Mouse (Mus musculus) neural tube, embryonic 12.5 days (tissue): ENCODE measurements at regions not wholly inside any gene's neighbourhood (a gene's known extent, or its start where the extent isn't known, plus 50 kb on each side); places are given as distances from the start of the nearest gene placed in this dataset.
"Not testable (repeated sequence)": the region's sequence is repeated elsewhere in the genome, so short reads cannot be mapped to it uniquely, and the experiment has no call there.

Experiments used
- ATAC-seq: fragments of 200-750 bp; cut with Nextera tagmentation; 2 replicates; pipeline ENCODE4 v1.8.0; 2017; ENCODE audit warnings: low read depth, mild to moderate bottlenecking, moderate TSS enrichment, moderate library complexity; ENCODE audit not compliant: low FRiP score
- H3K27ac ChIP-seq: fragments of 300-500 bp; sonication (generic); 2 replicates; pipeline ENCODE4 v1.5.1; 2016
- H3K27me3 ChIP-seq: fragments of 300-500 bp; sonication (generic); replicated peaks from 2 replicates; pipeline ENCODE4 v1.6.1; 2016; ENCODE audit warnings: mild to moderate bottlenecking
- H3K36me3 ChIP-seq: fragments of 300-500 bp; sonication (generic); 2 replicates; pipeline ENCODE4 v1.6.1; 2016; ENCODE audit warnings: mild to moderate bottlenecking
- H3K4me1 ChIP-seq: fragments of 300-500 bp; sonication (generic); 2 replicates; pipeline ENCODE4 v1.6.1; 2016
- H3K4me2 ChIP-seq: fragments of 300-500 bp; sonication (generic); replicated peaks from 2 replicates; pipeline ENCODE4 v1.6.1; 2016; ENCODE audit warnings: mild to moderate bottlenecking
- H3K4me3 ChIP-seq: fragments of 300-500 bp; sonication (generic); 2 replicates; pipeline ENCODE4 v1.5.1; 2016
- H3K9ac ChIP-seq: fragments of 300-500 bp; sonication (generic); 2 replicates; pipeline ENCODE4 v1.6.1; 2016; ENCODE audit warnings: mild to moderate bottlenecking
- H3K9me3 ChIP-seq: fragments of 300-500 bp; sonication (generic); 2 replicates; pipeline ENCODE4 v1.6.1; 2016; ENCODE audit warnings: mild to moderate bottlenecking
- WGBS: fragments of 180-500 bp; shearing (Covaris S2); methylation state at CpG from one replicate; pipeline ENCODE4 v1.1.7; 2016; 5-methylcytosine and 5-hydroxymethylcytosine counted together

GRCm38 (mm10) chr13:11030874-11031273 lies 670.2 kb upstream of the Chrm3 start:
- not testable (repeated sequence) for H3K9me3 ChIP-seq, H3K4me3 ChIP-seq, ATAC-seq, H3K4me1 ChIP-seq, H3K36me3 ChIP-seq, H3K27ac ChIP-seq, H3K27me3 ChIP-seq, H3K4me2 ChIP-seq, H3K9ac ChIP-seq

GRCm38 (mm10) chr13:11030381-11030780 lies 669.7 kb upstream of the Chrm3 start:
- WGBS, result 78% methylated on average over 4 of the region's 4 CpGs
- no peaks in the 10 kb centered on the region for H3K9me3 ChIP-seq
- H3K36me3 ChIP-seq, result no peaks in the 10 kb centered on the region
- H3K27ac ChIP-seq, result no peak overlapping the region
- H3K4me2 ChIP-seq, result no peak overlapping the region
- no peak for ATAC-seq
- no peaks in the 10 kb centered on the region for H3K27me3 ChIP-seq
- H3K4me1 ChIP-seq, result no peaks in the 10 kb centered on the region
- H3K4me3 ChIP-seq, result no peak overlapping the region
- no peak overlapping the region for H3K9ac ChIP-seq

- Histone ChIP-seq H3K9ac (no peak overlapping the region), H3K4me3 (no peak overlapping the region), H3K27me3 (no peaks in the 10 kb centered on the region), H3K9me3 (no peaks in the 10 kb centered on the region), H3K4me1 (no peaks in the 10 kb centered on the region), H3K4me2 (no peak overlapping the region), H3K27ac (no peak overlapping the region), H3K36me3 (no peaks in the 10 kb centered on the region)
- no peak for ATAC-seq
- 74% methylated on average over 3 of the region's 3 CpGs for WGBS
These were observed 665.3 kb upstream of the Chrm3 start for GRCm38 (mm10) chr13:11025918-11026317.

GRCm38 (mm10) chr13:11024441-11024840 lies 663.8 kb upstream of the Chrm3 start:
- Histone ChIP-seq H3K27me3 (no peaks in the 10 kb centered on the region), H3K9me3 (no peaks in the 10 kb centered on the region), H3K9ac (no peak overlapping the region), H3K4me1 (no peaks in the 10 kb centered on the region), H3K4me3 (no peak overlapping the region), H3K4me2 (no peak overlapping the region), H3K36me3 (no peaks in the 10 kb centered on the region), H3K27ac (no peak overlapping the region)
- no peak for ATAC-seq
- 94% methylated on average over 2 of the region's 2 CpGs for WGBS

- no peak overlapping the region for H3K9ac ChIP-seq
- no peak for ATAC-seq
- H3K36me3 ChIP-seq, result no peaks in the 10 kb centered on the region
- H3K27me3 ChIP-seq, result no peaks in the 10 kb centered on the region
- H3K4me1 ChIP-seq, result no peaks in the 10 kb centered on the region
- H3K4me2 ChIP-seq, result no peak overlapping the region
- no peaks in the 10 kb centered on the region for H3K9me3 ChIP-seq
- H3K27ac ChIP-seq, result no peak overlapping the region
- WGBS, result 87% methylated on average over 7 of the region's 7 CpGs
- no peak overlapping the region for H3K4me3 ChIP-seq
These were observed 656.9 kb upstream of the Chrm3 start for GRCm38 (mm10) chr13:11017584-11017983.

GRCm38 (mm10) chr13:11005374-11005773 lies 644.7 kb upstream of the Chrm3 start:
- H3K4me3 ChIP-seq, result no peak overlapping the region
- H3K4me2 ChIP-seq, result no peak overlapping the region
- H3K4me1 ChIP-seq, result no peaks in the 10 kb centered on the region
- no peaks in the 10 kb centered on the region for H3K27me3 ChIP-seq
- no peak overlapping the region for H3K9ac ChIP-seq
- H3K9me3 ChIP-seq, result no peaks in the 10 kb centered on the region
- ATAC-seq, result no peak
- no peaks in the 10 kb centered on the region for H3K36me3 ChIP-seq
- no peak overlapping the region for H3K27ac ChIP-seq
- WGBS, result 36% methylated on average over 4 of the region's 4 CpGs

- WGBS, result 89% methylated on average over 3 of the region's 3 CpGs
- Histone ChIP-seq H3K27ac (no peak overlapping the region), H3K4me1 (no peaks in the 10 kb centered on the region), H3K4me3 (no peak overlapping the region), H3K27me3 (no peaks in the 10 kb centered on the region), H3K9ac (no peak overlapping the region), H3K9me3 (no peaks in the 10 kb centered on the region), H3K36me3 (no peaks in the 10 kb centered on the region), H3K4me2 (no peak overlapping the region)
- no peak for ATAC-seq
These were observed 630.5 kb upstream of the Chrm3 start for GRCm38 (mm10) chr13:10991151-10991550.

GRCm38 (mm10) chr13:10990503-10991025 lies 629.9 kb upstream of the Chrm3 start:
- no peaks in the 10 kb centered on the region for H3K9me3 ChIP-seq
- H3K27ac ChIP-seq, result no peak overlapping the region
- no peak overlapping the region for H3K4me2 ChIP-seq
- H3K4me3 ChIP-seq, result no peak overlapping the region
- no peaks in the 10 kb centered on the region for H3K27me3 ChIP-seq
- H3K9ac ChIP-seq, result no peak overlapping the region
- ATAC-seq, result no peak
- H3K4me1 ChIP-seq, result no peaks in the 10 kb centered on the region
- no peaks in the 10 kb centered on the region for H3K36me3 ChIP-seq
- 90% methylated on average over 4 of the region's 4 CpGs for WGBS

GRCm38 (mm10) chr13:10989095-10989814 lies 628.6 kb upstream of the Chrm3 start:
- H3K4me3 ChIP-seq, result no peak overlapping the region
- peak; percentile 44 for ATAC-seq
- no peaks in the 10 kb centered on the region for H3K27me3 ChIP-seq
- H3K27ac ChIP-seq, result no peak overlapping the region
- H3K9ac ChIP-seq, result no peak overlapping the region
- H3K36me3 ChIP-seq, result no peaks in the 10 kb centered on the region
- no peak overlapping the region for H3K4me2 ChIP-seq
- H3K9me3 ChIP-seq, result no peaks in the 10 kb centered on the region
- WGBS, result 80% methylated on average over 6 of the region's 6 CpGs
- no peaks in the 10 kb centered on the region for H3K4me1 ChIP-seq

- H3K36me3 ChIP-seq, result no peaks in the 10 kb centered on the region
- H3K9me3 ChIP-seq, result no peaks in the 10 kb centered on the region
- ATAC-seq, result no peak
- no peak overlapping the region for H3K4me3 ChIP-seq
- no peak overlapping the region for H3K9ac ChIP-seq
- no peaks in the 10 kb centered on the region for H3K27me3 ChIP-seq
- no peaks in the 10 kb centered on the region for H3K4me1 ChIP-seq
- no peak overlapping the region for H3K4me2 ChIP-seq
- H3K27ac ChIP-seq, result no peak overlapping the region
These were observed 623.1 kb upstream of the Chrm3 start for GRCm38 (mm10) chr13:10983736-10984135.

GRCm38 (mm10) chr13:10982543-10982942 lies 621.9 kb upstream of the Chrm3 start:
- no peak for ATAC-seq
- H3K27me3 ChIP-seq, result no peaks in the 10 kb centered on the region
- no peak overlapping the region for H3K27ac ChIP-seq
- no peaks in the 10 kb centered on the region for H3K9me3 ChIP-seq
- no peaks in the 10 kb centered on the region for H3K36me3 ChIP-seq
- WGBS, result 87% methylated on average over 4 of the region's 4 CpGs
- no peak overlapping the region for H3K4me2 ChIP-seq
- no peaks in the 10 kb centered on the region for H3K4me1 ChIP-seq
- no peak overlapping the region for H3K9ac ChIP-seq
- H3K4me3 ChIP-seq, result no peak overlapping the region

- ATAC-seq, result no peak
- H3K27me3 ChIP-seq, result no peaks in the 10 kb centered on the region
- no peaks in the 10 kb centered on the region for H3K9me3 ChIP-seq
- H3K4me3 ChIP-seq, result no peak overlapping the region
- H3K4me1 ChIP-seq, result no peaks in the 10 kb centered on the region
- WGBS, result 80% methylated on average over 3 of the region's 3 CpGs
- no peak overlapping the region for H3K4me2 ChIP-seq
- no peaks in the 10 kb centered on the region for H3K36me3 ChIP-seq
- H3K27ac ChIP-seq, result no peak overlapping the region
- no peak overlapping the region for H3K9ac ChIP-seq
These were observed 611.3 kb upstream of the Chrm3 start for GRCm38 (mm10) chr13:10971932-10972331.

- H3K9me3 ChIP-seq, result no peaks in the 10 kb centered on the region
- WGBS, result 82% methylated on average over 3 of the region's 3 CpGs
- no peak overlapping the region for H3K4me3 ChIP-seq
- H3K4me2 ChIP-seq, result no peak overlapping the region
- H3K9ac ChIP-seq, result no peak overlapping the region
- ATAC-seq, result no peak
- no peaks in the 10 kb centered on the region for H3K36me3 ChIP-seq
- H3K27me3 ChIP-seq, result no peaks in the 10 kb centered on the region
- no peak overlapping the region for H3K27ac ChIP-seq
- no peaks in the 10 kb centered on the region for H3K4me1 ChIP-seq
These were observed 610.1 kb upstream of the Chrm3 start for GRCm38 (mm10) chr13:10970721-10971120.
